Mouse (Mus musculus) embryo, embryonic 11.5 days (tissue): ENCODE measurements around the gene Olfr788.

Experiments
- DNase-seq: peaks from one replicate; pipeline ENCODE4 v3.0.0-alpha.2; 2012; ENCODE audit warnings: low read depth, low spot score

The Olfr788 gene

DNA sequence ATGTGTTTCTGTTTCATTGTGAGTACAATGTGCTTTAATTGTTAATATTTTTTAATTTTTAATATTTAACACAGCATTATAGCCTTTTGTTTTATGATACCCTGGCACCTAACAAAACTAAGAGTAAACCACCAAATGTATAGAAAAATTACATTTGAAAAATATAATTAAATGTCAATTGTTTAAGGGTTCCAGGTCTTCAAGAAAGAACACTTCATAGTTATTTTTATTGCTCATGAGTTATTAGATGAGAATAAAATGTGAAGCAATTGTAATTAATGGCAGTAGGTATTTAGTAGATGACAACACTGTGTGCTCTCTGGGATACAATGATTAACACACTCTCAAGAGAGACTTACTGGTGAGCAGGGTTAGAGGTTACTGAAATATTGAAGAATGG lies at the start of gene Olfr788:
TSS of gene Olfr788 (plus strand) at position 301 of the 400 bp plus-strand sequence.
- no peak for DNase-seq

DNA sequence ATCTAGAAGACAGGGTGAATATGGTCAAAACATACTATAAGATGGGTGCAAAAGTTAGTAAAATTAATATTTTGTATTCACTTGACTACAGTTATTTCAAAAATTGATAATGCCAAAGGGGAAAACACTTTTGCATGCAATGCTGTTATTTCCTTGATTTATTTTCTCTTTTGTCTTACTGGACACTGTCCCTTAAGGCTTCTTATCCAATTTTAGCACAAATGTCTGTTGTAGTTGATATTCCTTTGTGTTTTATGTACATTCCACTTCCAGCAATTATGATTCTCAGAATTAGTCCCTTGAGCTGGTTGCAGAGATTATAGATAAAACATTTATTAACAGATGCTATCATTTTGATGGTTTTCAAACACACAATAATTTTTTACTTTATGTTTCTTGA lies 43.8 kb upstream of the Olfr788 start, which contains the start of gene Olfr786:
TSS of gene Olfr786 (plus strand) at position 301 of the 400 bp plus-strand sequence.
- no peak for DNase-seq

DNA sequence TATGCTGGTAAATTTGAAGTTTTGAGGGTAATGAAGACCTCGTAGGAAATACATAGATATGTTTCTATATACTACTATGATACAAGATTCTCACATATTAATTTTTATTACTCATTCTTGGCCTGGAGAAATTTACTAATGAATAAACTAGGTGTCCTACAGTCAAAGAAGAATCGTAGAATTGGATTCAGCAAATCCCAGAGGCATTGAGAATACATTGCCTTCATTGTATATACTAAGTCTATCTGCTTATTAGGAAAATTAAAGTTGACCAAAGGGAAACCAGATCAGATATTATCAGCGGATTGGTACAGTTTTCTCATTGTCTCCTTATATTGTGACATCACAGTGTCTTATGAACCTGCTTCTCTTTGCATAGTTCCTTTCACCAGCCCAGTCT lies 9.2 kb upstream of the Olfr788 start, which contains the start of gene Olfr787:
TSS of gene Olfr787 (plus strand) at position 301 of the 400 bp plus-strand sequence.
- DNase-seq, result no peak

DNA sequence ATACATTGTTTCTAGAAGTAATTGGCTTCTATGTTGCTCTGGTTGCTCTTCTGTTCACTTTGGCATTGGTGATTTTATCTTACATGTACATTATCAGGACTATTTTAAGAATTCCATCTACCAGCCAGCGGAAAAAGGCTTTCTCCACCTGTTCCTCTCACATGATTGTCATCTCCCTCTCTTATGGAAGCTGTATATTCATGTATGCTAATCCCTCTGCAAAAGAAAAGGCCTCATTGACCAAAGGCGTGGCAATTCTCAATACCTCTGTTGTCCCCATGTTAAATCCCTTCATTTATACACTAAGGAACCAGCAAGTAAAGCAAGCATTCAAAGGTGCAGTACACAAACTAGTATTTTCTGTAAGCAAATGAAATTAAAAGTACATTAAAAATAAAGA lies 2.5 kb downstream of the Olfr788 start:
- DNase-seq, result no peak

DNA sequence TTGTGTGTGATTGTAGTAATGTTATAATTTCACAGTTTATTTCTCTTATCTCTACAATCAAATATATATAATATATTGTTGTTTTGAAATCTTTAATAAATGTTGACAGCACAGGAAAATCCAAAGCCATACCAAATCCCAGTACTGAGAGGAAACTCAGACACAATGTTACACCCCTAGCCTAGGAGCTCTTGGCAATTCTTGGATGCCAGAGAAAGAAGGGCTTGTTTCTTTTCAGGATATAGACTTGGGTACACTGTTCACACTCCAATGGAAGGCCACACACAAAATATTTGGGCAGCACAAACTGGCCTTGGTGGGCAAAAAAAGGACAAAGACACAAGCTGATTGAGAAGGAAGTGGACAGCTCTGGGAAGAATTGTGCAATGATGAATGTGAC lies 2.9 kb downstream of the Olfr788 start:
- DNase-seq, result no peak

DNA sequence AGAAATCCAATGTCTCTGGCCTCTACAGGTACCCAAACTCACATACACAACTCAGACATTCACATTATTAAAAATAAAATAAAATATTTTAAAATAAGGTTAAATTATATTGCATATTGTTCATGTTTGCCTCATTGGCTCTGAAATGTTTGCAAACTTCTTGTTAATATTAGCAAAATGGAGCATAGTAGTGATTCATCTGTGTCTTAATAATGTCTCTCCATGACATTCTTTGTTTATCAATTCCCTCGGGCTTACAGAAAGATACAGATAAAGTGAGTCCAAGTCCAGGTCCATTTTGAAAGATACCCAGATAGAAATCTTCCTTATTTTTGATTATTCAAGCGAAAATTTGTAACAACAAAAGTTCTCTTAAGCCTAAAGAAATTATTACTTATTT lies 13.7 kb downstream of the Olfr788 start, which contains the start of gene Olfr789:
TSS of gene Olfr789 (plus strand) at position 301 of the 400 bp plus-strand sequence.
- no peak for DNase-seq

DNA sequence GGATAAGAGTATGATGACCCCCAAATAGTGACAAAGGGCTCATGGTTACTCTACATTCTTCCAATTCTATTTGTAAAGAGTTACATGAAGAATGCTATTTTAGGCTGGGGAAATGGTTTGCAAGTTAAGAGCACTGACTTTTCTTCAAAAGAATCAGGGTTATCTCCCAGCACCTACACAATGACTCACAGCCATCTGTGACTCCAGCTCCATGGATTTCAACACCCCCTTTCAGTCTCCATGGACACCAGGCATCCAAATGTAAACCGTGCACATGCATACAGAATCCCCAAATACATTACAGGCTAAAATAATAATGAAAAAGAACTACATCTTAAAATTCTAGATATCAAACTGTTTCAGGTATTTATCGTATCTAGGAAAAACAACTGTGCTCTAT lies 19.3 kb downstream of the Olfr788 start:
- no peak for DNase-seq

DNA sequence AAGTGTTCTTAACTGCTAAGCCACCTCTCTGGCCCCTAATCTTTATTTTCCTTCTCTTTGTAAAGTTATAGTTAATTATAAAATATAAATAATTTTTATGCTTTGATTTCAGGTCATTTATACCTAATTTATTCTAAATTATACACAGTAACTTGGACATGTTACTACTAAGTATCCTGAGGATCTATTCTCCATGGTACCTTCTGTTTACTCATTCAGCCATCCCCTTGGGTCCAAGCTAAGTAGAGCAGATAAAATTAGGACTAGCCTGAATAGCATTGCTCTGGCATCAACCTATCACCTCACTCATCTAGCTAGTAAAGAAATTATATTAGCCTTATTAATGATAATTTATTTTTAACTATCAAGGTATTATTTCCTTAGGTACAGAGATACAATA lies 27.4 kb downstream of the Olfr788 start, which contains the start of gene Olfr790:
TSS of gene Olfr790 (plus strand) at position 301 of the 400 bp plus-strand sequence.
- no peak for DNase-seq

DNA sequence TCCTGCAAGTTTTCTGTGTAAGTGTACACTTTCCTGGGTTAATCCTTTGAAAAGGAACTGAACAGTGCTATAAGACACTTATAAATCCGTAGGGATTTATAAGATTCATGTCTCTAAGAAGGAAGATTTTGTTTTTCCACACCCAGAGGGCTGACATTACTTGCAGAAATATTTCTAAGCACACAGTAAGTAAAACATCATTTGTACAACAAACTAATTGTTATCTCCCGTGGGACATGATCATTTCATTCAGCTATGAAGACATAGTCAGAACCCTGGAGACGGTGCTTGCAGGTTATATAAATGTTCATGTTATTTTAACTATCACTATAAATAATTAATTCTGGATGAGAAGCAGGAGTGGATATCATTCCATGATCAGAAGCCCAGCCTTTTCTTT lies 50.7 kb downstream of the Olfr788 start, which contains the start of gene Olfr791:
TSS of gene Olfr791 (plus strand) at position 301 of the 400 bp plus-strand sequence.
- DNase-seq, result no peak
